Mouse (Mus musculus) embryonic fibroblast, embryonic 13.5 days (primary cell): ENCODE measurements around the gene Tmem116.

Source experiments
- CTCF ChIP-seq: IDR thresholded peaks from 2 replicates; pipeline ENCODE4 v1.5.1; 2011; ENCODE audit warnings: mild to moderate bottlenecking, control low read depth, low read length, moderate library complexity, borderline replicate concordance; ENCODE audit not compliant: insufficient read depth
- POLR2A ChIP-seq: IDR thresholded peaks from 2 replicates; pipeline ENCODE4 v1.6.1; 2011; ENCODE audit warnings: low read depth, mild to moderate bottlenecking, control low read depth, low read length, moderate library complexity

- TF ChIP-seq CTCF (no peak), POLR2A (no peak)
Measured at GRCm38 (mm10) chr5:121461339-121462170, 9.9 kb downstream of the Tmem116 start.
